Mouse (Mus musculus) heart, postnatal 14 days (tissue): ENCODE measurements around the gene Dpysl4. TPM values are rescaled to one million over a fixed set of nuclear protein-coding genes. Genes with fewer than 3 reads are reported as not detected.

Experiments used
- DNase-seq, 2 experiments: peaks; one replicate each; pipeline ENCODE4 v3.0.0; 2021 to 2022
- intact Hi-C: fragments of 180-260 bp; cut with DNase I; formaldehyde crosslinking; loops from one replicate; pipeline ENCODE4 v1.15.1; 2025
- total RNA-seq, 2 experiments: library from RNA; stranded (reverse); gene quantifications; 2 replicates each; pipeline ENCODE4 v1.2.3; 2021

Dpysl4 gene
- total RNA-seq, 2 experiments from 2014 or later, result 1.8 to 3.7 TPM

GRCm38 (mm10) chr7:139143785-139144184, 58.0 kb downstream of the Dpysl4 start:
- no peak for DNase-seq
- intact Hi-C loops, result no loop called here

- intact Hi-C loops, result no loop called here
- DNase-seq, result no peak
These were observed 60.1 kb downstream of the Dpysl4 start for GRCm38 (mm10) chr7:139145891-139146290.

DNA sequence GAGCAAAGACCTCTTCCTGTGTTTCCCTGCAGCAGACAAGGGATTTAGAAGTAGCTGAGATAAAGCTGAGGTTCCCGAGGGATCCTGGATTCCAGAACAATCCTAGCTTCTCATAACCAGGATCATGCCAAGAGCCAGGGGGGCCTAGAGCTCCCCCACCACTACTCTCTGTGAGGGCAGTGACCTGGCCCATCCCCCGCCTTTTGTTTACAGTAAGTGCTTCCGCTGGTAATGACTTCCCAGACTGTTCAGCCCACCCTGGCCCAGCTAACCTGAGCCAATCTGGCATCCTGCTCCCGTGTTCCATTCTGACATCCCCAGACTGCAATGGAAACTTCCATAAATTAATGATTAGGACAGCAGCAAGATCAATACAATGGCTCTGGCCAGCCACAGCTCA, 61.6 kb downstream of the Dpysl4 start:
- DNase-seq, result peak; percentile 13 to 24
- intact Hi-C loops, result no loop called here

DNA sequence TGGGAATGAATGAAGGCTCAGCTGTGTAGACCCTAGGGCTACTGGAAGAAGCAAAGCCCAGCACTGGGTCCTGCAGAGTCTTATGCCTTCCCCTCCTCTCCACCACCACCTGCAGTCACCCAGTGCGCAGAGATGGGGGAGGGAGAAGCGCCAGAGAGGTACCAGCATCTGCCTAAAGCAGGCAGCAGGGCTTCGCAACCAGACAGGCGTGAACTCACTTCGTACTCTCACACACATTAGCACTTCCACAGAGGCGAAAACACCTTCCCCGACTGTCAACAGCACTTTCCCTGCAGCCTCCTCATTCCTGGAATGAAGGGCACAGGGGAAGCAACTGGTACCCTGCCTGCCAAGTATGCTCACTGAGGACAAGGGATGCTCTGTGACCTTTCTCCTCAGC, 63.6 kb downstream of the Dpysl4 start:
- no peak for DNase-seq
- intact Hi-C loops, result no loop called here

DNA sequence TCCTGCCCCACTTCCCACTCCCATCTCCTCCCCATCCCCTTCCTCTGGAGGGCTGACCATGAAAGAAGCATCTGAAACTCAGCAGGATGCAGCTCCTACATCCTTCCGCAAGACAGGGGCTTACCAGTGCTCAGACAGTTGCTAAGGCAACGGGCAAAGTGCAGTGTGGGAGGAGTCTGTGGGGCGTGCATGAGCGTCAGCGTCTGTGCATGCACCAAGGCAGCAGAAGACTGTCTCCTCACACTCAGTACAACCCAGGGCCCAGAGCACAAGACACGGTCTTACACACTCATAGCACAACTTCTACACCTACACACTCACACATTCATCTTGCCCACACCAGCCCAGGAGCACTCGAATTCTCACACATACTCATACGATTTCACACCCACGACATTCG, 65.3 kb downstream of the Dpysl4 start:
- peak in 1 of 2 experiments; percentile 38 for DNase-seq
- intact Hi-C loops, result no loop called here

Other genes with a start within 250 kb of the Dpysl4 start
- gene Ppp2r2d, start 239.9 kb upstream of the Dpysl4 start, total RNA-seq, result 10 to 100 TPM; 44.8 to 46.9 TPM
- gene Mapk1ip1, start 239.7 kb upstream of the Dpysl4 start, total RNA-seq, result 10 to 100 TPM; 21.4 to 23.9 TPM
- gene Bnip3, start 176.5 kb upstream of the Dpysl4 start, total RNA-seq, result 100 to 1,000 TPM; 157 to 188 TPM
- under 1 TPM in 1 of 2 experiments, not detected in 1; 0.31 TPM for gene Jakmip3, start 145.3 kb upstream of the Dpysl4 start, total RNA-seq
- gene Lrrc27, start 127.0 kb downstream of the Dpysl4 start, total RNA-seq, result 10 to 100 TPM; 17.6 to 20.8 TPM
- 1 to 10 TPM; 1.8 to 2.7 TPM for gene Stk32c, start 127.3 kb downstream of the Dpysl4 start, total RNA-seq
- gene Pwwp2b, start 162.5 kb downstream of the Dpysl4 start, total RNA-seq, result 1 to 10 TPM; 8.7 to 9.8 TPM